Mouse (Mus musculus) MEL-GATA-1-ER (cell line): ENCODE results near the gene Btg2.
A peak's percentile ranks its signal among the peaks of the same experiment; 100 is the strongest.

Experiments used
- DNase-seq: peaks from one replicate; pipeline ENCODE4 v3.0.0-alpha.2; 2012; ENCODE audit warnings: low read depth; ENCODE audit errors: extremely low read depth

The Btg2 gene

GRCm38 (mm10) chr1:134097956-134098725 lies 19.2 kb upstream of the Btg2 start:
- DNase-seq = no peak

DNA sequence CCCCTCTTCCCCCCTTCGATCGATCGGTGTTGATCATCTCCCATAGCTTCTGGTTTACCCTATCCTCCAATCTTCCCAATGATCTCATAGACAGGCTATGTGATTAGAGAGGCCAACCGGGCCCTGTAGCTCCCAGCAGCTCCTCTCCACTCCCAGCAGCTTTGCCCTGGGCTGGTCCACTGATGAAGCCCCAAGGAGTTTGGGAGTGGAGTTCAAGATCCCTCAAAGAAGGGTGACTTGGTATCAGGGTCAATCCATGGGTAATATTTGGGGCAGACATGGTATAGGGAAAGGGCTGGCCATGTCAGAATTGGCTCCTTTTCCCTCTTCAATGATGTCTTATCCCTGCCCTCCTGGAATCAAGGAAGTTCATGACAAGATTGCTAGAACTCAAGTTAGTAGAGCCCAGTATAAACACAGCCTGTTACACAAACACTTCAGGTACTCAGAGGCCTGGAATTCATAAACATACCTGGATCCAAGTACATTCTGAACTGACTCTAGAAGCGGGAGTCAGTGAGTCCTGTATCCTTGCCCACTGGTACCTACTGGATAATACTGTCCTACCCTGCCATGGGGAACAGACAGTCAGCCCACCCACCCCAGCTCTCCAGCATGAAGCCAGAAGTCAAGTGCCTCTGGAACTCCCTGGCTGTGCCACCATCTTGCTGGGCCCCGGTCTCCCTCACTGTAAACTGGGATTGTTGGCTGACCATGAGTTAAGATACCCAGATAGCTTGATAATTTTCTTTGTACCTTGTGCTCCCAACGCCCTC lies 18.3 kb upstream of the Btg2 start:
- DNase-seq = no peak

DNA sequence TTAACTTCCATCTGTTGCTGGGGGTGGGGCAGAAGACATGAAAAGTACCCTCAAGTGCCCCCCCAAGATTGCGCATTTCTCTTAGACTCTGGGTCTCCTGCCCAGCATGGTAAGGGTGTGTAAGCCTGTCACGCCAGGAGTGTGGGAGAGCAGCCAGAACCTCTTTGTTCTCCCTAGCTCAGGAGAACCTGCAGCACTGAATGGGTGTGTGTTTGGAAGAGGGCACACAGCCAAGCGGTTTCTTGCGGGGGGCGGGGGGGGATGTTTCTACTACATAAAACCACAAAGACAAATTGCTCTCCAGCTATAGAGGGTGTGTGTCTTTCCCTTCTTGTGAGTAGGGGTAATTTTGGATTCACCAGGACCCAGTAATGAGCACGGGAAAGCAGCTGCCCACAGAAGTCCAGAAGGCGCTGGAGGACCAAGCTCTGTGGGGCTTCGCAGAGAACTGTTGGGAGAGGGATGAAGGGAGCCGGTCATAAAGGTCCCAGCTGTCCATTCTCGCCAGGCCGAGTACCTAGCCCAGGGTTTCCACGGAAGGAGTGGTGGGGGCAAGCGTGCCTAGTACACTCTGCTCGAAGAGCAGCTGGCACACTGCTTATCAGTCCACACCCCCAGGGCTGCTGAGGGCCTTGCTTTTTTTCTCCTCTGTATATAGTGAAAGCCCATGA lies 17.5 kb upstream of the Btg2 start:
- DNase-seq = peak; percentile 48

DNA sequence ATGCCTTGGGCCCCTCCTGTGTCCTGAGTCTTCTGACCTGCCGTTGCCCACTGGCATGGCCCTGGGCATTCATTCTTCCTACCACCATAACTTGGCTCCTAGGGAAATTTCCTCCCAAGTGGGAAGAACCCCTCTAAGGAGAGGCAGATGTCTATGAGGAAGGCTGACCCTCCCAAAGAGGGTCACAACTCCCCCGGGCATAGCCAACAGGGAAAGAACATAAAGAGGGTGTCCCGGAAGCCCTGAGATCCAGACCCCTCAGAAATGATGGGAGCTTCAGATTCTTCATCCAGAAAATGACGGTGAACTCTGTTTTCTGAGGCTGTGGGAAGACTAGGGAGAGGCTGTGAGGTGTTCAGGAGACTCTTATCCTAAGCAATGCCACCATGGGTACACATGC lies 16.8 kb upstream of the Btg2 start:
- no peak for DNase-seq

GRCm38 (mm10) chr1:134095033-134095612 lies 16.2 kb upstream of the Btg2 start:
- peak; percentile 56 for DNase-seq

DNA sequence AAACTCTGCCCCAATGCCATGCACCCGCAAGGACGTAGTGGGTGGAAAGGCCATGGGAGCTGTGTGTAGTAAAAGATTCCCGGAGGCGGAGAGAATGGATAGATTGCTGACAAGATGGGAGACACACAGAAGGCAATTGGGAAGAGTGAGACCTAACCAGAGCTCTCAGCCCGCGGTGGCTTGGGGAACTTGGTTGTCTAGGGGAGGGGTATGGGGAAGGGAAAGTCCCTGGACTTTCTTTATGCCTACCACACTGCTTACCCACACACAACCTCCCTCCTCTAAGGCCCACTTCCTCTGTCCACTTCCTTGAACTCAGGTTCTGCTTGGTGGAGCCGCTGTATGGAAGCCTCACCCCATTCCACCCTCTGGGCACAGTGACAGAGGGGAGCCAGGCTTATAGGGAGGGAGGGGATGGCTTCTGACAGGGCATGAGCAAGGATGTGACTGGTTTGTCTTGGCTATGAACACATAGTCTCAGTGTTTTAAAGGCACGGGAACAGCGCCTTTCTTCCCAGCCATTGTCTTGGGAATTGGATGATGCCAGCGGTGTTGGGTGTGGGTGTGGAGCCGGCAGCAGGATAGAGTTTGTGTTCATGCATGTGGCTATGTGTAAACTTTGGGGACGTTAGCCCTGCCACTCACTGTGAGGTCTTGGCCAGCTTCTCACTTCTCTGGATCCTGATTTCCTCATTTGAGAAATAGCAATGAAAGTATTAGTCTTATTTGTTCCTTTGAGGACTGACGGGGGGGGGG lies 15.0 kb upstream of the Btg2 start:
- DNase-seq = no peak

GRCm38 (mm10) chr1:134092852-134093770 lies 14.2 kb upstream of the Btg2 start:
- peak; percentile 84 for DNase-seq

DNA sequence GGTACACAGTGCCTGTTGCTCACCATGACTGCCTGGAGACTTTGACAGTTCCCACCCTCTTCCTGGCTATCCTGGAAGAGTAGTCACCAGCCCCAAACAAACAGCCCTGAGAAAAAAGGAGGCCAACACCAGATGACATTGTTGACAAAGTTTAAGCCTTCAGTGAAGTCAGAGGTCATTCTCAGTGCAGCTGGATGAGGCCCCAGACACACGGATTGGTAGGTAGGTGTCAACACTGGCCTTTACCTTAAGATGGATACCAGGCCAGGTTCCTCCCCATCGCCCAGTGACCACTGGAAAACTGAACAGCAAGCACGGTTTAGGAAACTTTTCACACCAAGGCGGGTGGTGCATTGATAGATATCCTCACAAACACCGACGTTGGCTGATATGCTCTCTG lies 13.4 kb upstream of the Btg2 start:
- no peak for DNase-seq

GRCm38 (mm10) chr1:134091851-134092250 lies 12.9 kb upstream of the Btg2 start:
- DNase-seq = no peak

DNA sequence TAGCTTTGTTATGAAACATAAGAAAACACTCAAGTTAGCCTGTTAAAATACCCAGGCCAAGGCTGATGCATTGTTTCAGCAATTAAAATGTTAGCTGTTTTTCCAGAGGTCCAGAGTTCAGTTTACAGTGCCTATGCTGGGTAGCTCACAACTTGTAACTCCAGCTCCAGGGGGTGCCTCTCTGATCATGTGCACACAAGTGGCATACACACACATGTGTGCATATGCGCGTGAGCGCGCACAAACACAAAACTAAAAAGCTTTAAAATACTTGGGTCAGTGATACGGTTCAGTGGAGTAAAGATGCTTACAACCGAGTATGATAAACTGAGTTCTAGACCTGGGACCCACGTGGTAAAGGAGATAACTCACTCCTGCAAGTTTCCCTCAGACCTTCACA lies 10.2 kb upstream of the Btg2 start:
- no peak for DNase-seq

GRCm38 (mm10) chr1:134086811-134087398 lies 8.0 kb upstream of the Btg2 start:
- no peak for DNase-seq

- DNase-seq = no peak
These were observed 7.1 kb upstream of the Btg2 start for GRCm38 (mm10) chr1:134086017-134086416.

DNA sequence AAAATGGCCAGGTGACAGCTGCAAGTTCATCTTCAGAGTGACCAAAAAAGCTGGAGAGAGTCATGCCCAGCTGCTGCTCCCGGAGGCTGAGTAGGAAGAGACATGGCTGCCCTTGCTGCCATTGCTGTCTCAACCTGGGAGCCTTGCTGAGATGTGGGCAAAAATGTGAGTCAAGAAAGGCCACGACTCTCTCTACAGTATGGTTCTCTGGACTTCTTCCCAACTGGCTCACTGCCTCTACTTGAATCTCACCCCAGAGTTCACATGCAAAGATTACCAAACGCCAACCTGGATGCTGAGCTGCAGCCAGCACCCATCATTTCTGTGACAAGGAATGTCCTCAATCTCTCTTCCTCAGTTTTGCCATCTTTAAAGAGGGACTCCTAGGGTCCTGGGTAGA lies 5.2 kb upstream of the Btg2 start:
- no peak for DNase-seq

- DNase-seq = no peak
These were observed 4.8 kb upstream of the Btg2 start for GRCm38 (mm10) chr1:134083676-134084075.

DNA sequence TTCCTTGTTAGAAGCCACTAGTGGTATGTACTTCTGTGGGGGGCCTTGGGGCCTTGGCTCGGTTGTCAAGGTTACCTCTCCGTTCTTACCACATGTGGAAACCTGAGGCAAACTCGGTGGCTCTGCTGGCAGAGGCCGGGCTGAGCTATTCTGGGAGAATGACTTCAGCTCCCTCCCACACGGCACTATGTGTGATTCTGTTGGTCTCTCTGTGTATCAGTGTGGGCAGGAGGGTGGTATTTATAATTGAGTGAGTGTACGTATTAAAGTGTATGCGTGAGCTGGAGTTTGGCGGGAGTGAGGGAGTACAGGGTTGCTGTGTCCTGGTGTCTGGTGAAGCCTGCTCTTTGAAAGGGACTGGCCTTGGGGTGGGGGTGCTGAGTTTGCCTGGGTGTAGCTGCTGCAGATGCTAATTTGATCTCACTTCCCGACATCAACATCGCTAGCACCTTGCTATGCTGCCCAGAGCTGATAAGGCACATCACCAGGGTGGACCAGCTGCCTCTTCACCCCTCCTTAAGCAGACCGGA lies 4.1 kb upstream of the Btg2 start:
- DNase-seq = no peak

GRCm38 (mm10) chr1:134080881-134081450 lies 2.0 kb upstream of the Btg2 start:
- DNase-seq = no peak

- no peak for DNase-seq
These were observed 1.5 kb upstream of the Btg2 start for GRCm38 (mm10) chr1:134080406-134080805.

GRCm38 (mm10) chr1:134079477-134080163 lies 700 bp upstream of the Btg2 start:
- no peak for DNase-seq
